In genomic region chr6:116009426-116009825, GRCm38 (mm10) we compare ENCODE assay signal across 11 mouse cellular contexts. TPM values are rescaled to one million over a fixed set of nuclear protein-coding genes. Genes with fewer than 3 reads are reported as not detected.
DNase-seq lines count a peak whose midpoint lies in the region; ATAC-seq and TF ChIP-seq lines count a peak whose summit lies in the region.
"Had no signal": no experiment of that assay in that cellular context is flagged by ENCODE, and none has a peak within 500 bp of the region (broad histone marks: within the 10 kb centered on the region; RNA-seq: fewer than 3 reads in every experiment).

No protein-coding gene starts in this region.

- no peak overlapping the region for H3K27ac ChIP-seq in liver, embryonic 14.5 days
- no peak overlapping the region for H3K27ac ChIP-seq in liver, embryonic 12.5 days
- no peak overlapping the region for H3K27ac ChIP-seq in intestine, embryonic 15.5 days
- H3K27ac ChIP-seq in lung, postnatal 0 days (ENCODE audit: low read length), result no peak overlapping the region
- no peak overlapping the region for H3K27ac ChIP-seq in midbrain, embryonic 10.5 days (replicated peaks)
- H3K27ac ChIP-seq: forebrain, embryonic 15.5 days; liver, embryonic 15.5 days had no signal

- no peaks in the 10 kb centered on the region for H3K9me3 ChIP-seq in liver, embryonic 14.5 days (ENCODE audit: control insufficient read depth, low read length)
- H3K9me3 ChIP-seq in liver, embryonic 12.5 days (replicated peaks), result no peaks in the 10 kb centered on the region
- no peaks in the 10 kb centered on the region for H3K9me3 ChIP-seq in intestine, embryonic 15.5 days
- no peaks in the 10 kb centered on the region for H3K9me3 ChIP-seq in lung, postnatal 0 days (ENCODE audit: low read length)
- no peaks in the 10 kb centered on the region for H3K9me3 ChIP-seq in midbrain, embryonic 10.5 days (replicated peaks)
- H3K9me3 ChIP-seq: forebrain, embryonic 15.5 days; liver, embryonic 15.5 days had no signal

- H3K36me3 ChIP-seq in liver, embryonic 14.5 days (replicated peaks; ENCODE audit: control insufficient read depth, insufficient read depth, low read depth), result no peaks in the 10 kb centered on the region
- no peaks in the 10 kb centered on the region for H3K36me3 ChIP-seq in liver, embryonic 12.5 days
- no peaks in the 10 kb centered on the region for H3K36me3 ChIP-seq in intestine, embryonic 15.5 days
- no peaks in the 10 kb centered on the region for H3K36me3 ChIP-seq in lung, postnatal 0 days (ENCODE audit: insufficient read depth, low read length)
- no peaks in the 10 kb centered on the region for H3K36me3 ChIP-seq in midbrain, embryonic 10.5 days
- H3K36me3 ChIP-seq: forebrain, embryonic 15.5 days; liver, embryonic 15.5 days had no signal

- WGBS in liver, embryonic 14.5 days (ENCODE audit: insufficient replicate concordance), result 32% methylated on average over 12 of the region's 12 CpGs
- WGBS in liver, embryonic 12.5 days (ENCODE audit: insufficient replicate concordance), result 33% methylated on average over 12 of the region's 12 CpGs
- WGBS in intestine, embryonic 15.5 days, result 51% methylated on average over 12 of the region's 12 CpGs
- WGBS in lung, postnatal 0 days, result 55% methylated on average over 12 of the region's 12 CpGs
- 51% methylated on average over 12 of the region's 12 CpGs for WGBS in midbrain, embryonic 10.5 days

- H3K4me3 ChIP-seq in liver, embryonic 14.5 days (ENCODE audit: insufficient read depth in 1 of 2, low read depth in 2 of 2, low read length in 2 of 2), result no peak overlapping the region
- H3K4me3 ChIP-seq in liver, embryonic 12.5 days, result no peak overlapping the region
- no peak overlapping the region for H3K4me3 ChIP-seq in intestine, embryonic 15.5 days (replicated peaks)
- H3K4me3 ChIP-seq in lung, postnatal 0 days (ENCODE audit: low read depth, low read length), result no peak overlapping the region
- no peak overlapping the region for H3K4me3 ChIP-seq in midbrain, embryonic 10.5 days
- H3K4me3 ChIP-seq: forebrain, embryonic 15.5 days; liver, embryonic 15.5 days had no signal

- H3K9ac ChIP-seq in liver, embryonic 14.5 days (replicated peaks), result no peak overlapping the region
- H3K9ac ChIP-seq in liver, embryonic 12.5 days, result no peak overlapping the region
- no peak overlapping the region for H3K9ac ChIP-seq in intestine, embryonic 15.5 days
- H3K9ac ChIP-seq in lung, postnatal 0 days (replicated peaks; ENCODE audit: low read depth), result no peak overlapping the region
- H3K9ac ChIP-seq: forebrain, embryonic 15.5 days; liver, embryonic 15.5 days had no signal

- peaks cover 0 to under 1% of the 10 kb centered on the region in 2 experiments; a peak in 1 of 4 replicates for H3K4me1 ChIP-seq in liver, embryonic 14.5 days (replicated peaks; ENCODE audit: control insufficient read depth in 2 of 2, insufficient read depth in 2 of 2, low read length in 1 of 2)
- peaks cover 35% of the 10 kb centered on the region for H3K4me1 ChIP-seq in liver, embryonic 12.5 days
- H3K4me1 ChIP-seq in intestine, embryonic 15.5 days (replicated peaks), result 0 out of 2 replicates have a peak, but pooled peaks cover 4% of the 10 kb centered on the region
- H3K4me1 ChIP-seq in lung, postnatal 0 days (ENCODE audit: insufficient read depth, low read depth, low read length), result peaks cover 10% of the 10 kb centered on the region
- H3K4me1 ChIP-seq in midbrain, embryonic 10.5 days, result peaks cover 34% of the 10 kb centered on the region
- H3K4me1 ChIP-seq: forebrain, embryonic 15.5 days had no signal

- no peak overlapping the region for H3K4me2 ChIP-seq in liver, embryonic 14.5 days (ENCODE audit: low read depth)
- H3K4me2 ChIP-seq in liver, embryonic 12.5 days, result no peak overlapping the region
- H3K4me2 ChIP-seq in intestine, embryonic 15.5 days (replicated peaks), result no peak overlapping the region
- no peak overlapping the region for H3K4me2 ChIP-seq in lung, postnatal 0 days (replicated peaks; ENCODE audit: low read depth, low read length)
- H3K4me2 ChIP-seq: forebrain, embryonic 15.5 days; liver, embryonic 15.5 days had no signal

- no peaks in the 10 kb centered on the region for H3K27me3 ChIP-seq in liver, embryonic 14.5 days (ENCODE audit: control insufficient read depth, insufficient read depth, low read length)
- H3K27me3 ChIP-seq in liver, embryonic 12.5 days (replicated peaks), result no peaks in the 10 kb centered on the region
- H3K27me3 ChIP-seq in intestine, embryonic 15.5 days (replicated peaks), result no peaks in the 10 kb centered on the region
- no peaks in the 10 kb centered on the region for H3K27me3 ChIP-seq in lung, postnatal 0 days (replicated peaks; ENCODE audit: insufficient read depth, low read length)
- H3K27me3 ChIP-seq in midbrain, embryonic 10.5 days (ENCODE audit: low read depth, poor library complexity, severe bottlenecking), result peaks cover 14% of the 10 kb centered on the region; the same call in 1 of the 2 replicates
- H3K27me3 ChIP-seq: forebrain, embryonic 15.5 days; liver, embryonic 15.5 days had no signal

- TF ChIP-seq CTCF in liver, embryonic 14.5 days (IDR thresholded peaks at IDR 0.05; ENCODE audit: low read depth), result 0 out of 2 replicates have a peak, but pooled peaks have one; percentile 2
- no peak for TF ChIP-seq CTCF in lung, postnatal 0 days (IDR thresholded peaks at IDR 0.05)

- DNase-seq in adrenal gland, adult (ENCODE audit: inconsistent age in 2 of 2, low spot score in 1 of 2), result peak; percentile 69 to 72
- no peak for DNase-seq in adrenal gland, postnatal 25 days
- DNase-seq in liver, embryonic 14.5 days (ENCODE audit: low read depth in 3 of 3, low spot score in 3 of 3), result no peak
- DNase-seq in lung, postnatal 0 days (ENCODE audit: low spot score), result no peak
- no peak for DNase-seq in midbrain, embryonic 10.5 days (ENCODE audit: low spot score)
- no peak for DNase-seq in cerebellum, postnatal 4 days (ENCODE audit: low spot score in 2 of 2)
- DNase-seq: layer of hippocampus, postnatal 36 days had no signal

- no peak for TF ChIP-seq EP300 in liver, embryonic 14.5 days (IDR thresholded peaks at IDR 0.05; ENCODE audit: low read depth)
- TF ChIP-seq EP300 in lung, postnatal 0 days (IDR thresholded peaks at IDR 0.05), result no peak; the same call in 1 of the 2 replicates

- no peak for ATAC-seq in liver, embryonic 14.5 days (ENCODE audit: insufficient read depth)
- no peak for ATAC-seq in liver, embryonic 12.5 days
- ATAC-seq in intestine, embryonic 15.5 days, result peak; percentile 40
- ATAC-seq in lung, postnatal 0 days, result peak; percentile 29
- ATAC-seq: forebrain, embryonic 15.5 days had no signal

RNA-seq across cellular contexts. Expression of gene Plxnd1, which starts 14.6 kb away (rescaled TPM):
- total RNA-seq in adrenal gland, postnatal 25 days (2021), result 170 and 214 TPM in 2 replicates
- 7.5 and 13.0 TPM in 2 replicates for polyA plus RNA-seq in liver, embryonic 14.5 days (2012; rRNA removed)
- 6.4 and 7.6 TPM in 2 replicates for polyA plus RNA-seq in liver, embryonic 14.5 days (2014; fragmentation: Nextera tagmentation; extraction: Ambion mirVana)
- polyA plus RNA-seq in liver, embryonic 12.5 days (2016; fragmentation: Nextera tagmentation; extraction: Ambion mirVana), result 16.2 TPM in 2 replicates
- 26.6 and 28.9 TPM in 2 replicates for polyA plus RNA-seq in intestine, embryonic 15.5 days (2015; fragmentation: Nextera tagmentation; extraction: Ambion mirVana)
- 26.9 and 33.4 TPM in 2 replicates for polyA plus RNA-seq in lung, postnatal 0 days (2015; fragmentation: Nextera tagmentation; extraction: Ambion mirVana)
- 18.1 and 18.9 TPM in 2 replicates for polyA plus RNA-seq in midbrain, embryonic 10.5 days (2016; fragmentation: Nextera tagmentation; extraction: Ambion mirVana)

Comparison
In these comparisons a context has a peak if more than half of its experiments do, and no peak if none do; other contexts are left out.
1. DNase-seq: peak in adrenal gland, adult (2 of 2); none in adrenal gland, postnatal 25 days (single experiment), liver, embryonic 14.5 days (0 of 3), lung, postnatal 0 days (single experiment), midbrain, embryonic 10.5 days (single experiment) and cerebellum, postnatal 4 days (0 of 2).
2. ATAC-seq: peak in intestine, embryonic 15.5 days (single experiment) and lung, postnatal 0 days (single experiment); none in liver, embryonic 14.5 days (single experiment) and liver, embryonic 12.5 days (single experiment).